Mouse (Mus musculus): ENCODE measurements around the gene Cd28. TPM values are rescaled to one million over a fixed set of nuclear protein-coding genes. Genes with fewer than 3 reads are reported as not detected.
A peak's percentile ranks its signal among the peaks of the same experiment; 100 is the strongest.

Gene Cd28
- total and polyA plus RNA-seq, 2 experiments from 2014 or later, result 0.10 to 0.16 TPM

DNA sequence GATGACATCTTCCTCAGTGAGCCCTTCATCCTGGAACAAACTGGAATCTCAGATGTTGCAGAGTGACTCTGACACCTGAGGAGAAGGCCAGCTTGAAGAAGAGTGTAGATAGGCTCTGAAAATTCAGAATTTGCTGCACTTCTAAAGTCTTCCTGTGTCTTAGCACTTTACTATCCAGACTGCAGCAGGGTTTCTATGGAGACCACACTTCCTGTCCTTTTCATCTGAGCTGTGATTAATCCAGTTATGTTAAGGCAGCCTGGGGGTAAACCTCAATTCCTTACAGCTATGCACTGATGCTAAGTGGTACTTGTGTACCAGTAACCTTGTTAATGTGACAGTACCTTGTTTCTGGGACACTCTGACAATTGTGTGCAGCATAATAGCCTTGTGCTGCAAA is 77.1 kb downstream of the Cd28 start:
- Histone ChIP-seq H3K9ac (replicated peaks; ENCODE audit: low read length) (no peak overlapping the region), H3K4me1 (ENCODE audit: insufficient read depth, low read length) (no peaks in the 10 kb centered on the region), H3K27ac (no peak overlapping the region), H3K36me3 (ENCODE audit: insufficient read depth, low read length) (no peaks in the 10 kb centered on the region), H3K4me3 (ENCODE audit: low read length) (no peak overlapping the region), H3K9me3 (ENCODE audit: low read length) (no peaks in the 10 kb centered on the region), H3K27me3 (ENCODE audit: insufficient read depth, low read length) (no peaks in the 10 kb centered on the region), H3K4me2 (ENCODE audit: low read depth, low read length) (no peak overlapping the region)
- ATAC-seq, result 0 out of 2 replicates have a peak, but pooled peaks have one; percentile 27
- TF ChIP-seq CTCF (IDR thresholded peaks at IDR 0.05; ENCODE audit: low read depth), result no peak
- peak; percentile 20 for DNase-seq (ENCODE audit: low spot score)

DNA sequence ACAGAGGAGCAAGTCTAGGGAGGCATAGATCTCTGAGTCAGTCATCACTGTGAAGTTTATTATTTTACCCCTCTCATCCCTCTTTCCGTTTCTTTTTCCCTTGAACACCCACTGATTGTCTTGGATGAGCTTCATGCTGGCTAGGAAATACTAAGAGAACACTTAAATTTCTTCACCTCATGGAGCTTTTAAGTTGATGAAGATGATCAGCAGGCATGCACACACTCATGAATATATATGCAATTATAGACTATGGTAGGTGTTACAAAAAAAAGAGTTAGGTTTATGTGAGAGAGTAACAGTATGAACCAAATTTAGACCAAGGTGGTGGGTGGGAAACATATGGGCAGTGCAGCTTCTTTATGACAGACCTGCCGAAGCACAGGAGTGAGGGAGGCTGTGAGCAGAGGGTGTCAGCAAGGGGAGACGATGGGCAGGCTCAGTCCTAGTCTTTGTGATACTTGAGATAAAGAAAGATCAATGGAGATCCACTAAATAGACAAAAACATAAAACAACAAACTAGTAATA is 79.1 kb downstream of the Cd28 start:
- Histone ChIP-seq H3K9ac (replicated peaks; ENCODE audit: low read length) (no peak overlapping the region), H3K4me3 (ENCODE audit: low read length) (no peak overlapping the region), H3K9me3 (ENCODE audit: low read length) (no peaks in the 10 kb centered on the region), H3K4me2 (ENCODE audit: low read depth, low read length) (no peak overlapping the region), H3K4me1 (ENCODE audit: insufficient read depth, low read length) (no peaks in the 10 kb centered on the region), H3K27ac (no peak overlapping the region), H3K36me3 (ENCODE audit: insufficient read depth, low read length) (no peaks in the 10 kb centered on the region), H3K27me3 (ENCODE audit: insufficient read depth, low read length) (no peaks in the 10 kb centered on the region)
- 72% methylated on average over 3 of the region's 3 CpGs for WGBS
- DNase-seq (ENCODE audit: low spot score) (no peak), ATAC-seq (no peak)
- TF ChIP-seq CTCF (IDR thresholded peaks at IDR 0.05; ENCODE audit: low read depth), result no peak

DNA sequence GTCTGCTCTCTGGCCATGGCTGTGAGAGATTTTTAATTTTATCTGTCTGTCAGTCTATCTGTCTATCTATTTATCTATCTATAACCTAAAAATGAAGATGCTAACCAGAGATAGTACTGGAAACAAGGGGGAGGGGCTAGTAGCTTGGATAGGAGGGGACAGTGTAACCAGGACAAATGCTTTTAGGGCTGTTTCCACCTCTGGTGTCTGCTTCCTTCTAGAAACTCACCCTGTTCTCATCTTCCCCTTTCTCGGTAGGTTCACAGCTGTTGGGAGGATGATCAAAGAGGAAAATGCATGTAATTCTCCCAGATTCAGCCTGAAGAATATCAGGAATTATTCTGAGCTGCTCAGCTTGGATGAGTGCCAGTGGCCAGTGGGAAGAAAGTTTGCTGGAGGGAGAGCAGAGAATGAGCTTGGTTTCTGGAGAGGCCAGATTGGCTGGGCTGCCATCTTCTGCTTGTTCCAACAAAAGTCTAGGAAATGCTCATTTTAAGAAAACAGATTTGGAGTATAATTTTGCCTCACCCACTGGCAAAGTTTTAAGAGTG is 83.3 kb downstream of the Cd28 start:
- Histone ChIP-seq H3K27ac (no peak overlapping the region), H3K27me3 (ENCODE audit: insufficient read depth, low read length) (no peaks in the 10 kb centered on the region), H3K4me3 (ENCODE audit: low read length) (no peak overlapping the region), H3K9me3 (ENCODE audit: low read length) (no peaks in the 10 kb centered on the region), H3K9ac (replicated peaks; ENCODE audit: low read length) (no peak overlapping the region), H3K36me3 (ENCODE audit: insufficient read depth, low read length) (no peaks in the 10 kb centered on the region), H3K4me1 (ENCODE audit: insufficient read depth, low read length) (no peaks in the 10 kb centered on the region), H3K4me2 (ENCODE audit: low read depth, low read length) (no peak overlapping the region)
- TF ChIP-seq CTCF (IDR thresholded peaks at IDR 0.05; ENCODE audit: low read depth), result no peak
- ATAC-seq (no peak), DNase-seq (ENCODE audit: low spot score) (peak; percentile 24)
- 45% methylated on average over 1 of the region's 1 CpGs for WGBS

DNA sequence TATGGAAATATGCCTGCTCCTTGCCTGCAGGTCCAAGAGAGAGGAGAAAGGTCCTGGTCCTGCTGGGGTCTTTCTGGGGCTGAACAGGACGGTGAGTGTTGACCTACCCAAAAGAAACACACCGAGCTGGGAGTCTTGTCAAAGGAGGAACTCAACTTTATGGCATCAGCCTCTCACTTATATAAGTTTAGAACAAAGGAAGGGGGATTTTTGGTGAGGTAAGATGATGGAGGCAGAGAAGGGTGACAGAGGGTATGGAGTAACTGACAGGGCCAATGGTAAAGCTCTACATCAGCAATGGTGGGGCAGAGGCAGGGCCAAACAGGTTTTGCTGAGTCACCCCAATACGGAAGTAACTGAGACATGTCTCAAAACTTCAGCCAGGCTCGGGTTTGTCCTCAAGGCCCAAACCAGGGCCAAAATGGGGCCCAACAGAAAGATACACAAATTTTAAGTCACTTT is 84.6 kb downstream of the Cd28 start:
- H3K9ac ChIP-seq (replicated peaks; ENCODE audit: low read length), result no peak overlapping the region
- H3K4me1 ChIP-seq (ENCODE audit: insufficient read depth, low read length), result no peaks in the 10 kb centered on the region
- H3K27me3 ChIP-seq (ENCODE audit: insufficient read depth, low read length), result no peaks in the 10 kb centered on the region
- H3K4me2 ChIP-seq (ENCODE audit: low read depth, low read length), result no peak overlapping the region
- DNase-seq (ENCODE audit: low spot score) (no peak), ATAC-seq (no peak)
- H3K9me3 ChIP-seq (ENCODE audit: low read length), result no peaks in the 10 kb centered on the region
- no peak for TF ChIP-seq CTCF (IDR thresholded peaks at IDR 0.05; ENCODE audit: low read depth)
- 91% methylated on average over 4 of the region's 4 CpGs for WGBS
- H3K4me3 ChIP-seq (ENCODE audit: low read length), result no peak overlapping the region
- H3K27ac ChIP-seq, result no peak overlapping the region
- H3K36me3 ChIP-seq (ENCODE audit: insufficient read depth, low read length), result no peaks in the 10 kb centered on the region

DNA sequence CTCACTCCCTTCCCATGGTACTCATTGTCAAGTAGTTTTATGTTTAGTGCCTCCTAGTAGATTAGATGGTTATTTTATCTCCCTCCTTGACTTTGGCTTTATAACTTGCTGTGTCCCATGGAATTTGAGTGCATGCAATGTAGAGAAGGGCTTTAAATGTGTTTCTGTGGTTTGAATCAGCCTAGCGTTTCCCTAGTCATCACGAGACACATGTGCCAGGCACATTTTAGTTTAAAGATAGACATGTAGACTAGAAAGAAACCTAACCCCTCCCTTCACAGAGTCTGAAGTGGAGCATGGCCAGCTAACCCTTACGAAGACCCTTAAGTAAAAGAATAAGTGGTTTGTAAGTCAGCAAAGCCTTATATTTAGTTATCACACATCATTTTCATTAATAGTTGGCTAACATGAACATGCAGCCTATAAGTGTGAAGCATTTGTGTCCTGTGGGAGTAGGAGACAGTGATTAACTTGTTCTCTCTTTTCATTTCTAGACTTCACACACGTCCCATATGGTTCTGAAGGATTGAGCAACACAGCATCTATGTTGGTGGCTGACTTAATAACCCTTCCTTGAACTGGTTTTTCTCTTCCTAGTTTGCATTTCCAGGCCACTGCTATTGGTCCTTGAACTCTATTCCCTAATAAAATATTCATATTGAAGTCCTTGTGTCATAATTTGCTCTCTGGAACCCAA is 86.7 kb downstream of the Cd28 start:
- TF ChIP-seq CTCF (IDR thresholded peaks at IDR 0.05; ENCODE audit: low read depth), result no peak
- H3K4me1 ChIP-seq (ENCODE audit: insufficient read depth, low read length), result no peaks in the 10 kb centered on the region
- H3K4me3 ChIP-seq (ENCODE audit: low read length), result no peak overlapping the region
- no peak for DNase-seq (ENCODE audit: low spot score)
- H3K27me3 ChIP-seq (ENCODE audit: insufficient read depth, low read length), result no peaks in the 10 kb centered on the region
- no peaks in the 10 kb centered on the region for H3K9me3 ChIP-seq (ENCODE audit: low read length)
- no peak for ATAC-seq
- H3K4me2 ChIP-seq (ENCODE audit: low read depth, low read length), result no peak overlapping the region
- H3K36me3 ChIP-seq (ENCODE audit: insufficient read depth, low read length), result no peaks in the 10 kb centered on the region
- H3K9ac ChIP-seq (replicated peaks; ENCODE audit: low read length), result no peak overlapping the region
- no peak overlapping the region for H3K27ac ChIP-seq
- 90% methylated on average over 4 of the region's 4 CpGs for WGBS

DNA sequence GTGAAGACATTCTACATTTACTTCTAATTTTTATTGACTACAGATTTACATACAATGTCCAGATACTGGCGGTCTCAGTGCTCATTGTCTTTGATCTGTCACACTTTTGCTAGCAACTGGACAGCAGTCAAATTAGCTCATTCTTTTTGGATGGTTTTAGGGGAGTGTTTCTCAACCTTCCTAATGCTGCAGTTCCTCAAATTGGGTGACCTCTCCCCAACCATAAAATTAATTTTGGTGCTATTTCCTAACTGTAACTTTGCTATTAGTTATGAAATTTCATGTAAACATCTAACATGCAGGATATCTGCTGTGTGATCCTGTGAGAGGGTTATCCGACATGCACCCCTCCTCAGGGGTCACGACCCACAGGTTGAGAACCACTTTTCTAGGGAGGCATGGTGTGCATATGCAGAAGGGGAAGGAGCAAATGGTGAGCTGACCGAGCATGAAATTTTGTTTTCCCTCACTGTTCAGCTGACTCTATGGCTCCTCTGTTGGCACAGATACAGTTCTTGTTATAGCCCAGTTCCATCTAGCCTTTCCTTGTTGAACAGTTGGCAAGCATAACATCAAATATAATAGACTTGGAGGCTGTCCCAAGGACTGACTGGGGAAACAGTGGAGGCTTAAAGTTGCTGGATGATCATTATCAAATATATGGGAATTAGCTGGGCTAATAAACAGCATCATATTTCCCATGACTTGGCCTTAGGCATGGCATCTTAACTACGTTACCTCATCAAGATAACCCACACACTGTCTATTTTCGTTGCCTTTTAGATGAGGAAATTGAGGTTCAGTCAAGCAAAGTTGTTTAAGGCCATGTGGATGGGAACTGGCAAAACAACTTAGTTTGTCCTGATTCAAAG is 87.5 kb downstream of the Cd28 start:
- WGBS, result 58% methylated on average over 6 of the region's 6 CpGs
- no peaks in the 10 kb centered on the region for H3K36me3 ChIP-seq (ENCODE audit: insufficient read depth, low read length)
- no peak overlapping the region for H3K9ac ChIP-seq (replicated peaks; ENCODE audit: low read length)
- H3K4me2 ChIP-seq (ENCODE audit: low read depth, low read length), result no peak overlapping the region
- ATAC-seq (no peak), DNase-seq (ENCODE audit: low spot score) (peak; percentile 38)
- H3K27me3 ChIP-seq (ENCODE audit: insufficient read depth, low read length), result no peaks in the 10 kb centered on the region
- no peaks in the 10 kb centered on the region for H3K4me1 ChIP-seq (ENCODE audit: insufficient read depth, low read length)
- no peak overlapping the region for H3K4me3 ChIP-seq (ENCODE audit: low read length)
- no peak overlapping the region for H3K27ac ChIP-seq
- TF ChIP-seq CTCF (IDR thresholded peaks at IDR 0.05; ENCODE audit: low read depth), result no peak
- no peaks in the 10 kb centered on the region for H3K9me3 ChIP-seq (ENCODE audit: low read length)

Measured in hindbrain, postnatal 0 days (tissue).